In the genomic region with DNA sequence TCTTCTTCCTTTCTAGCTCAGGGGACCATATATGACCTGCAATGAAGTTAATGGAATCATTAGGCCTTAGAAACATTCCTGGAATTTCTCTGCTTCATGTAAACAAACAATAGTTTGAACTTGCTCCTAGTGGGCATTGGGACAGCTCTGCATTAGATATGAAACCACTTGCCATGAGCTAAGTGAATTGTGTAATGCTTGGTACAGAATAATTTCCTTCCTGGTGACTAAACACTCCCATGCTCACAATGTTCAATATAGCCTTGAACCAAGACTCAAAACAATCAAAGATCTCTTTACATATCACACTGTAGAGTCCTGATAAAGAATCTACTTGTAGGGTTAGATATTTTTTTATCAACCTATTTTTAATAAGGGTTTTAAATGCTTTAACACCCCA, we compare ENCODE assay signal across 21 mouse cellular contexts.
"Had no signal": no experiment of that assay in that cellular context is flagged by ENCODE, and none has a peak within 500 bp of the region (broad histone marks: within the 10 kb centered on the region; RNA-seq: fewer than 3 reads in every experiment).

No protein-coding gene starts in this region.

- H3K4me2 ChIP-seq: intestine, embryonic 15.5 days; liver, embryonic 12.5 days; liver, embryonic 15.5 days; midbrain, embryonic 12.5 days; midbrain, embryonic 15.5 days; neural tube, embryonic 13.5 days; stomach, embryonic 15.5 days had no signal

- H3K27me3 ChIP-seq: intestine, embryonic 15.5 days; liver, embryonic 12.5 days; liver, embryonic 15.5 days; midbrain, embryonic 12.5 days; midbrain, embryonic 15.5 days; neural tube, embryonic 13.5 days; stomach, embryonic 15.5 days had no signal

- H3K4me3 ChIP-seq: intestine, embryonic 15.5 days; liver, embryonic 12.5 days; liver, embryonic 15.5 days; midbrain, embryonic 12.5 days; midbrain, embryonic 15.5 days; myocyte; neural tube, embryonic 13.5 days; stomach, embryonic 15.5 days had no signal

- H3K9me3 ChIP-seq: intestine, embryonic 15.5 days; liver, embryonic 12.5 days; liver, embryonic 15.5 days; midbrain, embryonic 12.5 days; midbrain, embryonic 15.5 days; neural tube, embryonic 13.5 days; stomach, embryonic 15.5 days had no signal

- H3K4me1 ChIP-seq: intestine, embryonic 15.5 days; liver, embryonic 12.5 days; liver, embryonic 15.5 days; midbrain, embryonic 12.5 days; midbrain, embryonic 15.5 days; neural tube, embryonic 13.5 days; stomach, embryonic 15.5 days had no signal

- ATAC-seq: intestine, embryonic 15.5 days; liver, embryonic 12.5 days; midbrain, embryonic 15.5 days had no signal

- H3K9ac ChIP-seq: intestine, embryonic 15.5 days; liver, embryonic 12.5 days; liver, embryonic 15.5 days; midbrain, embryonic 12.5 days; midbrain, embryonic 15.5 days; neural tube, embryonic 13.5 days; stomach, embryonic 15.5 days had no signal

- H3K27ac ChIP-seq: intestine, embryonic 15.5 days; liver, embryonic 12.5 days; liver, embryonic 15.5 days; midbrain, embryonic 12.5 days; midbrain, embryonic 15.5 days; neural tube, embryonic 13.5 days; stomach, embryonic 15.5 days had no signal

- DNase-seq: kidney, adult 11 months; kidney, adult 8-10 months; kidney, postnatal 14 days; kidney, postnatal 4 days; layer of hippocampus, adult 9-11 months; lung, adult 2 months; lung, postnatal 14 days; retina, postnatal 1 day; right cerebral cortex, postnatal 25 days; spleen, adult 18-20 months; thymus, adult 18-20 months; thymus, postnatal 14 days; thymus, postnatal 4 days had no signal

- H3K36me3 ChIP-seq: intestine, embryonic 15.5 days; liver, embryonic 12.5 days; liver, embryonic 15.5 days; midbrain, embryonic 12.5 days; midbrain, embryonic 15.5 days; neural tube, embryonic 13.5 days; stomach, embryonic 15.5 days had no signal
